Mouse (Mus musculus): ENCODE data around the gene Pick1. TPM values are rescaled to one million over a fixed set of nuclear protein-coding genes. Genes with fewer than 3 reads are reported as not detected.

Pick1 gene
- polyA plus RNA-seq, 1 experiment, result 82.6 TPM

GRCm38 (mm10) chr15:79290340-79290739 is 61.4 kb downstream of the Pick1 start:
- Histone ChIP-seq H3K4me1 (ENCODE audit: control insufficient read depth, insufficient read depth, low read length) (no peaks in the 10 kb centered on the region; the same call in 1 of the 2 replicates), H3K27ac (ENCODE audit: insufficient read depth, low read length) (no peak overlapping the region), H3K4me3 (ENCODE audit: insufficient read depth, low read length) (no peak overlapping the region)
- no peak for TF ChIP-seq POLR2A (IDR thresholded peaks at IDR 0.05; ENCODE audit: extremely low read depth, insufficient read depth, low read length)
- no peak for TF ChIP-seq CTCF (IDR thresholded peaks at IDR 0.05; ENCODE audit: extremely low read depth, insufficient read depth, low read length)

GRCm38 (mm10) chr15:79292779-79293178 is 63.8 kb downstream of the Pick1 start:
- Histone ChIP-seq H3K4me1 (ENCODE audit: control insufficient read depth, insufficient read depth, low read length) (no peaks in the 10 kb centered on the region; the same call in 1 of the 2 replicates), H3K27ac (ENCODE audit: insufficient read depth, low read length) (no peak overlapping the region)

GRCm38 (mm10) chr15:79298553-79298952 is 69.6 kb downstream of the Pick1 start:
- no peak overlapping the region for H3K4me3 ChIP-seq (ENCODE audit: insufficient read depth, low read length)
- TF ChIP-seq CTCF (IDR thresholded peaks at IDR 0.05; ENCODE audit: extremely low read depth, insufficient read depth, low read length) (no peak), POLR2A (IDR thresholded peaks at IDR 0.05; ENCODE audit: extremely low read depth, insufficient read depth, low read length) (no peak)

More at GRCm38 (mm10) chr15:79292779-79293178, 63.8 kb downstream of the Pick1 start:
- no peak overlapping the region for H3K4me3 ChIP-seq (ENCODE audit: insufficient read depth, low read length)
- no peak for TF ChIP-seq POLR2A (IDR thresholded peaks at IDR 0.05; ENCODE audit: extremely low read depth, insufficient read depth, low read length)
- no peak for TF ChIP-seq CTCF (IDR thresholded peaks at IDR 0.05; ENCODE audit: extremely low read depth, insufficient read depth, low read length)

More at GRCm38 (mm10) chr15:79298553-79298952, 69.6 kb downstream of the Pick1 start:
- no peak overlapping the region for H3K27ac ChIP-seq (ENCODE audit: insufficient read depth, low read length)
- H3K4me1 ChIP-seq (ENCODE audit: control insufficient read depth, insufficient read depth, low read length), result no peaks in the 10 kb centered on the region

Other genes with a start within 250 kb of the Pick1 start
- gene H1f0, start 200.7 kb upstream of the Pick1 start, polyA plus RNA-seq (2012; rRNA removed), result 109 and 124 TPM in 2 replicates
- 0.26 and 0.38 TPM in 2 replicates for gene Galr3, start 187.3 kb upstream of the Pick1 start, polyA plus RNA-seq (2012; rRNA removed)
- gene Ankrd54, start 166.3 kb upstream of the Pick1 start, polyA plus RNA-seq (2012; rRNA removed), result 26.5 and 28.2 TPM in 2 replicates
- 86.8 and 93.0 TPM in 2 replicates for gene Eif3l, start 154.0 kb upstream of the Pick1 start, polyA plus RNA-seq (2012; rRNA removed)
- 25.0 and 27.6 TPM in 2 replicates for gene Micall1, start 120.3 kb upstream of the Pick1 start, polyA plus RNA-seq (2012; rRNA removed)
- 131 and 134 TPM in 2 replicates for gene Polr2f, start 88.2 kb upstream of the Pick1 start, polyA plus RNA-seq (2012; rRNA removed)
- 16.5 and 17.1 TPM in 2 replicates for gene 1700088E04Rik, start 87.9 kb upstream of the Pick1 start, polyA plus RNA-seq (2012; rRNA removed)
- 60.8 and 69.3 TPM in 2 replicates for gene Sox10, start 63.9 kb upstream of the Pick1 start, polyA plus RNA-seq (2012; rRNA removed)
- gene Gm49486, start 218 bp downstream of the Pick1 start, polyA plus RNA-seq (2012; rRNA removed), result 0.72 and 1.2 TPM in 2 replicates
- 0.15 TPM in 1 of 2 replicates, not detected in the other for gene Slc16a8, start 25.6 kb downstream of the Pick1 start, polyA plus RNA-seq (2012; rRNA removed)
- 4.6 and 4.7 TPM in 2 replicates for gene Baiap2l2, start 56.4 kb downstream of the Pick1 start, polyA plus RNA-seq (2012; rRNA removed)
- gene Pla2g6, start 99.2 kb downstream of the Pick1 start, polyA plus RNA-seq (2012; rRNA removed), result 27.4 and 28.9 TPM in 2 replicates
- 0.71 and 0.78 TPM in 2 replicates for gene Maff, start 117.4 kb downstream of the Pick1 start, polyA plus RNA-seq (2012; rRNA removed)
- 69.6 and 75.6 TPM in 2 replicates for gene Tmem184b, start 174.4 kb downstream of the Pick1 start, polyA plus RNA-seq (2012; rRNA removed)
- 185 and 194 TPM in 2 replicates for gene Csnk1e, start 226.4 kb downstream of the Pick1 start, polyA plus RNA-seq (2012; rRNA removed)